Mouse (Mus musculus) layer of hippocampus, postnatal 36 days (tissue): ENCODE measurements around the gene Enam. TPM values are rescaled to one million over a fixed set of nuclear protein-coding genes. Genes with fewer than 3 reads are reported as not detected.

Experiments
- total RNA-seq, 2 experiments: library from RNA; stranded (reverse); gene quantifications; 2 replicates each; pipeline ENCODE4 v1.2.3; 2021

Gene Enam
- total RNA-seq, 2 experiments from 2014 or later, result not detected

Other genes with a start within 250 kb of the Enam start
- gene Gm7714, start 219.1 kb upstream of the Enam start, total RNA-seq, result not detected
- gene Prol1, start 170.7 kb upstream of the Enam start, total RNA-seq, result not detected
- not detected for gene Amtn, start 111.9 kb upstream of the Enam start, total RNA-seq
- gene Ambn, start 32.0 kb upstream of the Enam start, total RNA-seq, result not detected
- gene Jchain, start 39.9 kb downstream of the Enam start, total RNA-seq, result under 1 TPM; 0.20 to 0.22 TPM
- 10 to 100 TPM; 27.5 to 28.0 TPM for gene Utp3, start 66.5 kb downstream of the Enam start, total RNA-seq
- gene Rufy3, start 77.1 kb downstream of the Enam start, total RNA-seq, result 100 to 1,000 TPM; 174 to 178 TPM
- gene Grsf1, start 188.2 kb downstream of the Enam start, total RNA-seq, result 10 to 100 TPM; 85.3 to 97.2 TPM
- gene Mob1b, start 232.9 kb downstream of the Enam start, total RNA-seq, result 10 to 100 TPM; 31.6 to 32.9 TPM